Mouse (Mus musculus): ENCODE data around the gene Ctrb1. TPM values are rescaled to one million over a fixed set of nuclear protein-coding genes. Genes with fewer than 3 reads are reported as not detected.

Gene Ctrb1
- polyA plus RNA-seq, 1 experiment from 2014 or later: 0.13 TPM

GRCm38 (mm10) chr8:111701380-111701779 lies 10.6 kb upstream of the Ctrb1 start:
- H3K4me1 ChIP-seq (ENCODE audit: insufficient read depth): peaks cover 11% of the 10 kb centered on the region; the same call in 1 of the 2 replicates
- TF ChIP-seq CTCF (IDR thresholded peaks at IDR 0.05; ENCODE audit: low read depth): no peak
- TF ChIP-seq EP300 (IDR thresholded peaks at IDR 0.05; ENCODE audit: low read depth): no peak
- no peak overlapping the region for H3K4me3 ChIP-seq (ENCODE audit: low read depth, low read length)
- no peak overlapping the region for H3K4me2 ChIP-seq (ENCODE audit: low read depth, low read length)
- ATAC-seq (no peak), DNase-seq (no peak)
- H3K9me3 ChIP-seq (ENCODE audit: low read length): no peaks in the 10 kb centered on the region
- no peaks in the 10 kb centered on the region for H3K36me3 ChIP-seq (replicated peaks; ENCODE audit: insufficient read depth, low read length)
- WGBS (ENCODE audit: insufficient replicate concordance): 66% methylated on average over 9 of the region's 9 CpGs
- H3K9ac ChIP-seq (replicated peaks): no peak overlapping the region
- H3K27ac ChIP-seq (ENCODE audit: low read depth): no peak overlapping the region
- no peaks in the 10 kb centered on the region for H3K27me3 ChIP-seq (ENCODE audit: insufficient read depth, low read length)

GRCm38 (mm10) chr8:111700740-111701139 lies 9.9 kb upstream of the Ctrb1 start:
- Histone ChIP-seq H3K4me2 (ENCODE audit: low read depth, low read length) (no peak overlapping the region), H3K4me3 (ENCODE audit: low read depth, low read length) (no peak overlapping the region), H3K36me3 (replicated peaks; ENCODE audit: insufficient read depth, low read length) (no peaks in the 10 kb centered on the region), H3K27me3 (ENCODE audit: insufficient read depth, low read length) (no peaks in the 10 kb centered on the region), H3K4me1 (ENCODE audit: insufficient read depth) (peaks cover 11% of the 10 kb centered on the region; the same call in 1 of the 2 replicates), H3K9ac (replicated peaks) (no peak overlapping the region), H3K9me3 (ENCODE audit: low read length) (no peaks in the 10 kb centered on the region), H3K27ac (ENCODE audit: low read depth) (no peak overlapping the region)
- ATAC-seq (no peak), DNase-seq (no peak)
- TF ChIP-seq EP300 (IDR thresholded peaks at IDR 0.05; ENCODE audit: low read depth): no peak
- TF ChIP-seq CTCF (IDR thresholded peaks at IDR 0.05; ENCODE audit: low read depth): no peak
- 77% methylated on average over 5 of the region's 5 CpGs for WGBS (ENCODE audit: insufficient replicate concordance)

GRCm38 (mm10) chr8:111700201-111700600 lies 9.4 kb upstream of the Ctrb1 start:
- no peak overlapping the region for H3K4me2 ChIP-seq (ENCODE audit: low read depth, low read length)
- 63% methylated on average over 3 of the region's 3 CpGs for WGBS (ENCODE audit: insufficient replicate concordance)
- no peak for TF ChIP-seq CTCF (IDR thresholded peaks at IDR 0.05; ENCODE audit: low read depth)
- TF ChIP-seq EP300 (IDR thresholded peaks at IDR 0.05; ENCODE audit: low read depth): no peak
- DNase-seq: no peak
- H3K27me3 ChIP-seq (ENCODE audit: insufficient read depth, low read length): no peaks in the 10 kb centered on the region
- H3K27ac ChIP-seq (ENCODE audit: low read depth): no peak overlapping the region
- ATAC-seq: no peak
- no peak overlapping the region for H3K4me3 ChIP-seq (ENCODE audit: low read depth, low read length)
- no peaks in the 10 kb centered on the region for H3K9me3 ChIP-seq (ENCODE audit: low read length)
- H3K4me1 ChIP-seq (ENCODE audit: insufficient read depth): peaks cover 7% of the 10 kb centered on the region; the same call in 1 of the 2 replicates
- no peaks in the 10 kb centered on the region for H3K36me3 ChIP-seq (replicated peaks; ENCODE audit: insufficient read depth, low read length)
- no peak overlapping the region for H3K9ac ChIP-seq (replicated peaks)

- ATAC-seq (no peak), DNase-seq (no peak)
- 40% methylated on average over 1 of the region's 1 CpGs for WGBS (ENCODE audit: insufficient replicate concordance)
- H3K27ac ChIP-seq (ENCODE audit: low read depth): no peak overlapping the region
- no peak overlapping the region for H3K9ac ChIP-seq (replicated peaks)
- H3K27me3 ChIP-seq (ENCODE audit: insufficient read depth, low read length): no peaks in the 10 kb centered on the region
- no peak overlapping the region for H3K4me3 ChIP-seq (ENCODE audit: low read depth, low read length)
- TF ChIP-seq CTCF (IDR thresholded peaks at IDR 0.05; ENCODE audit: low read depth) (no peak), EP300 (IDR thresholded peaks at IDR 0.05; ENCODE audit: low read depth) (no peak)
- no peak overlapping the region for H3K4me2 ChIP-seq (ENCODE audit: low read depth, low read length)
- no peaks in the 10 kb centered on the region for H3K36me3 ChIP-seq (replicated peaks; ENCODE audit: insufficient read depth, low read length)
- H3K4me1 ChIP-seq (ENCODE audit: insufficient read depth): 0 out of 2 replicates have a peak, but pooled peaks cover 4% of the 10 kb centered on the region
- H3K9me3 ChIP-seq (ENCODE audit: low read length): no peaks in the 10 kb centered on the region
These were observed 8.2 kb upstream of the Ctrb1 start for GRCm38 (mm10) chr8:111699035-111699434.

- no peak overlapping the region for H3K4me2 ChIP-seq (ENCODE audit: low read depth, low read length)
- no peak overlapping the region for H3K4me3 ChIP-seq (ENCODE audit: low read depth, low read length)
- 78% methylated on average over 10 of the region's 10 CpGs for WGBS (ENCODE audit: insufficient replicate concordance)
- no peak for ATAC-seq
- no peaks in the 10 kb centered on the region for H3K27me3 ChIP-seq (ENCODE audit: insufficient read depth, low read length)
- H3K36me3 ChIP-seq (replicated peaks; ENCODE audit: insufficient read depth, low read length): no peaks in the 10 kb centered on the region
- no peak overlapping the region for H3K27ac ChIP-seq (ENCODE audit: low read depth)
- H3K4me1 ChIP-seq (ENCODE audit: insufficient read depth): 0 out of 2 replicates have a peak, but pooled peaks cover 4% of the 10 kb centered on the region
- no peak overlapping the region for H3K9ac ChIP-seq (replicated peaks)
- no peaks in the 10 kb centered on the region for H3K9me3 ChIP-seq (ENCODE audit: low read length)
- no peak for DNase-seq
- TF ChIP-seq CTCF (IDR thresholded peaks at IDR 0.05; ENCODE audit: low read depth): no peak
- TF ChIP-seq EP300 (IDR thresholded peaks at IDR 0.05; ENCODE audit: low read depth): no peak
These were observed 6.8 kb upstream of the Ctrb1 start for GRCm38 (mm10) chr8:111697655-111698054.

- no peak for TF ChIP-seq CTCF (IDR thresholded peaks at IDR 0.05; ENCODE audit: low read depth)
- TF ChIP-seq EP300 (IDR thresholded peaks at IDR 0.05; ENCODE audit: low read depth): no peak
- Histone ChIP-seq H3K4me2 (ENCODE audit: low read depth, low read length) (no peak overlapping the region), H3K27ac (ENCODE audit: low read depth) (no peak overlapping the region), H3K9ac (replicated peaks) (no peak overlapping the region), H3K27me3 (ENCODE audit: insufficient read depth, low read length) (no peaks in the 10 kb centered on the region), H3K4me3 (ENCODE audit: low read depth, low read length) (no peak overlapping the region), H3K4me1 (ENCODE audit: insufficient read depth) (no peaks in the 10 kb centered on the region), H3K36me3 (replicated peaks; ENCODE audit: insufficient read depth, low read length) (no peaks in the 10 kb centered on the region), H3K9me3 (ENCODE audit: low read length) (no peaks in the 10 kb centered on the region)
- DNase-seq (no peak), ATAC-seq (no peak)
- 41% methylated on average over 7 of the region's 7 CpGs for WGBS (ENCODE audit: insufficient replicate concordance)
These were observed 4.6 kb upstream of the Ctrb1 start for GRCm38 (mm10) chr8:111695441-111695840.

GRCm38 (mm10) chr8:111693261-111693741 lies 2.5 kb upstream of the Ctrb1 start:
- TF ChIP-seq CTCF (IDR thresholded peaks at IDR 0.05; ENCODE audit: low read depth) (no peak), EP300 (IDR thresholded peaks at IDR 0.05; ENCODE audit: low read depth) (no peak)
- DNase-seq: no peak
- Histone ChIP-seq H3K36me3 (replicated peaks; ENCODE audit: insufficient read depth, low read length) (no peaks in the 10 kb centered on the region), H3K9ac (replicated peaks) (no peak overlapping the region), H3K27ac (ENCODE audit: low read depth) (no peak overlapping the region), H3K4me2 (ENCODE audit: low read depth, low read length) (no peak overlapping the region), H3K4me1 (ENCODE audit: insufficient read depth) (no peaks in the 10 kb centered on the region), H3K4me3 (ENCODE audit: low read depth, low read length) (no peak overlapping the region), H3K27me3 (ENCODE audit: insufficient read depth, low read length) (no peaks in the 10 kb centered on the region), H3K9me3 (ENCODE audit: low read length) (no peaks in the 10 kb centered on the region)
- ATAC-seq: no peak
- WGBS (ENCODE audit: insufficient replicate concordance): 62% methylated on average over 6 of the region's 6 CpGs

Measured in liver, postnatal 0 days (tissue).